Mouse (Mus musculus) heart, postnatal 10 days (tissue): ENCODE measurements around the gene Stx8. TPM values are rescaled to one million over a fixed set of nuclear protein-coding genes. Genes with fewer than 3 reads are reported as not detected.
A peak's percentile ranks its signal among the peaks of the same experiment; 100 is the strongest.

Experiments used
- DNase-seq, 2 experiments: peaks; one replicate each; pipeline ENCODE4 v3.0.0; 2021
- intact Hi-C: fragments of 180-260 bp; cut with DNase I; formaldehyde crosslinking; loops from one replicate; pipeline ENCODE4 v1.15.1; 2025
- total RNA-seq, 2 experiments: library from RNA; stranded (reverse); gene quantifications; 2 replicates each; pipeline ENCODE4 v1.2.3; 2021

The Stx8 gene
- total RNA-seq, 2 experiments from 2014 or later: 30.1 to 31.8 TPM

DNA sequence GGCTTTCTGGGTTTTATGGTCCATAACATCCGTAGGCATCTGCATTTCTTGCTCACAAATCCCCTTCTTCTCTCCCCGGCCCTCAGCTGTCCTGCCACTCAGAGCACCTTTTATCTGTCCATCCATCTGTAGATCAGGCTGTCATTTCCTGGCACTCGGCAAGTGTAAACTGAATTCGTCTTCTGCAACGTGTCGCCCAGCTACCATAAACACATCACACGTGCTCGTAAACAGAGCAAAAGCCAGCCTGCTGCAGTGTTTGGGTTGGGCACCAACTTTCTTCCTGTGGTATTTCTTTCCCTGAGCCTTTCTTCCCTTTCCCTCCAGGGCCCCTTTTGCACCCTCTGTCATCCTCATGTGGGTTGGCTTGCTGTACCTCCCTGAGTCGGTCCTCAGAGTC lies 169.4 kb downstream of the Stx8 start:
- intact Hi-C loops: no loop called here
- no peak for DNase-seq

- intact Hi-C loops: no loop called here
Measured at GRCm38 (mm10) chr11:68136687-68137086, 170.7 kb downstream of the Stx8 start.

DNA sequence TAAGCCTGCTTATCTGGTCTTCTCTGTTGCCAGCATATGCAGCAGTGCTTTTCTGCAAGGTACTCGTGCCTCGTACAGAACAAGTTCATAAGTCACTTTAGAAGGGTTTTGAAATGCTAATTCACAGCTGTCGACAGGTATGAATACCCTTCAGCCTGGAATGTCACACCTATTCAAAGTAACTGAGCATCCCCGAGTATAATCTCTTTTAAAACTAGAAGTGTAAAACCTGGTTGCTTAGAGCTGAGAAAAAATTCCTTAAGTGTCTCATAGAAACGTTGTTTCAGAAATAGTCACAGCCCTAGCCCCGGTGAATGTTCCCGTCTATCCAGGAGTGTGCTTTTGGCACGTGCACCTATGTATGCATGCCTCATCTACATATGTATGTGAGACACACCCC lies 176.3 kb downstream of the Stx8 start:
- no peak for DNase-seq
- intact Hi-C loops: no loop called here

More at GRCm38 (mm10) chr11:68136687-68137086, 170.7 kb downstream of the Stx8 start:
- no peak for DNase-seq

GRCm38 (mm10) chr11:68144235-68145065 lies 178.5 kb downstream of the Stx8 start:
- DNase-seq: peak in 1 of 2 experiments; percentile 13
- intact Hi-C loops: no loop called here

GRCm38 (mm10) chr11:68145066-68145585 lies 179.1 kb downstream of the Stx8 start:
- intact Hi-C loops: no loop called here
- DNase-seq: no peak

- DNase-seq: no peak
- intact Hi-C loops: no loop called here
Measured at GRCm38 (mm10) chr11:68145586-68146455, 179.8 kb downstream of the Stx8 start.

DNA sequence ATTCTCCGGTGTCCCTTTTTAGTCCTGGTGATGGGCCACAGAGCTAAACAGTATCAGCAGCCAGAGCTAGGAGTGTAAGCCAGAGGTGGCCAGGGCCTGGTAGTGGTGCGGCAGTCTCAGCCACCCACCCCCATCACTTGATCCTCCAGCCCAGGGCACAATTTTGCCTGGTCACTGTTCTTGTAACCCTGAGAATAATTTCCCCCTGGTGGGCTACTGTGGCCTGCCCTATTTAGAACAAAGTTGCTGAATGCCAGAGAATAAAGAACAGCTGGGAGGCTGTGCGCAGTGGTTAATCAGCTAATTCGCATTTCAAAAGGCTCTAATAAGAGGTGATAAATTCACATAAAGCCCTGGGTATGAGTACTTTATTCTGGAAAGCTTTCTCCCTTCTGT lies 180.5 kb downstream of the Stx8 start:
- DNase-seq: no peak
- intact Hi-C loops: no loop called here

DNA sequence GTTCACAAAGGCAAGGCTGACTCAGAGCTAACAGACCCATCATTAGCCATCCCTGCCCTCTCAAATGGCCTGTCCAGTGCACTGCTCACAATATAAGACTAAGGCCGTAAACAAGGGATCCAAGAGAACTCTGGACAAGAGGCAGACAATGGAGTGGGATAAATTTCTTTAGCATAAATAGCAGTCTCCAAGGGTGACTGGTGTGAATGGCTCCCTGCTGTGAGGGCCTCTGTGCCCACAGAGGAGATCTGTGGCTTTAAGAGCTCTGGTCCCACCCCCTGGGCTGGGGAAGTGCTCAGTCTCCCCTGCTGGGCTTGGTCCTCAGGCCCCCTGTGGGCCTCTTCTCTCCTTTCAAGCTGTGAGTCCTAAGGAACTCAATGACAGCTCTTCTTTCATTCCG lies 184.9 kb downstream of the Stx8 start:
- intact Hi-C loops: no loop called here
- DNase-seq: no peak

GRCm38 (mm10) chr11:68155821-68156220 lies 189.8 kb downstream of the Stx8 start:
- DNase-seq: no peak
- intact Hi-C loops: no loop called here

DNA sequence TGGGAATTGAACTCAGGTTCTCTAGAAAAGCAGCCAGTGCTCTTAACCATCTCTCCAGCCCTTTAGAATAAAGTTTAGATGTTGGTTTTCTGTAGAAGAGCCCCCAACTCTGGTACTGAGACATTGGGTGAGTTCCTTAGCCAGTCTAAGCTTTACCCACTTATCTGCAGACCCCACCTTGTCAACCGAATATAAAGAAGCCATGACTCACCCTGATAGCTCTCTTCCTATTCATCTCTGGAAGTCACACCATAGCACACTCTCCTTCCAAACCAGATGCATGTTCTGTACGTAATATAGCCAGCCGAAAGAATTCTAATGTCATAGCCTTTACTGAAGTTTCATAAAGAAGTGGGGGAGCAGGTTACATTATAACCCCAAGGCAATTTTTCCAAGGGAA lies 192.2 kb downstream of the Stx8 start:
- intact Hi-C loops: no loop called here
- DNase-seq: no peak

GRCm38 (mm10) chr11:68159867-68160266 lies 193.9 kb downstream of the Stx8 start:
- intact Hi-C loops: no loop called here
- DNase-seq: no peak

DNA sequence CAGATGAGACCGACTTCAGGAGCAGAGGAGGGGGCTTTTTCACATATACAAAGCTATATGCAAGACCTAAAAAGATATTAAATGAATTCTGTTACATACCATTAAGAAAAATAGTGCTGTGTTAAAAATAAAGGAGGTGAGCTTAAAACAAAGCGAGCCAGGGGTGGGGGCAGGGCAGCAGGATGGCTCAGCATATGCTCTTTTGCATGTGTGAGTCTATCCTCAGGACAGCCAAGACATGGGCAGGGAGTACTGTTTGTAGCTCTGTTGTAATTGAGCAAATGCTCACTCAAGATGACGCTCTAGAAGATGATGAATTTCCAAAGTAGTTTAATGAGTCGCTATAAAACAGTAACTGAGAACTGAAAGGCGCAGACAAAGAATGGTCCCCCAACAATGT lies 198.4 kb downstream of the Stx8 start:
- intact Hi-C loops: no loop called here

GRCm38 (mm10) chr11:68168427-68168826 lies 202.4 kb downstream of the Stx8 start:
- intact Hi-C loops: no loop called here
- no peak for DNase-seq

More for the DNA sequence above, 198.4 kb downstream of the Stx8 start:
- no peak for DNase-seq

GRCm38 (mm10) chr11:68171973-68172647 lies 206.1 kb downstream of the Stx8 start:
- intact Hi-C loops: no loop called here
- DNase-seq: no peak

- intact Hi-C loops: no loop called here
- no peak for DNase-seq
Measured at GRCm38 (mm10) chr11:68172648-68173045, 206.7 kb downstream of the Stx8 start.

DNA sequence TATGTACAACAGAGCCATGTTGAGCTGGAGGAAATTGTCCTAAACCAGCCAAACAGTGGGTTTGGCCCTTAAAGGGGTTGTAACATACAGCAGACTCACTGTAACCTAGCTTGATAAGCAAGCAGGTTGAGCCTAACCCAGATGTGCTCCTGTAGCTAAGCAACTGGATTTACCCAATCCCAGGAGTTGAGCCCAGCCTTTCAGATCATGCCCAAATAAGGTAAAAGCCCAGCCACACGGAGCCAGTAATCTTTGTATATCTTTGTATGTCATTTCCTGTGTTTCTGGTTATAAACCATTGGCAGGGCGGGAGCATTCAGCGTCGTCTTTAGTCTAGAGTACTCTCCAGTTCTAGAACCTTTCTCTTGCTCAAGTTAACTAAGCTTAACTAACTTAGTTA lies 210.6 kb downstream of the Stx8 start:
- intact Hi-C loops: no loop called here
- no peak for DNase-seq

DNA sequence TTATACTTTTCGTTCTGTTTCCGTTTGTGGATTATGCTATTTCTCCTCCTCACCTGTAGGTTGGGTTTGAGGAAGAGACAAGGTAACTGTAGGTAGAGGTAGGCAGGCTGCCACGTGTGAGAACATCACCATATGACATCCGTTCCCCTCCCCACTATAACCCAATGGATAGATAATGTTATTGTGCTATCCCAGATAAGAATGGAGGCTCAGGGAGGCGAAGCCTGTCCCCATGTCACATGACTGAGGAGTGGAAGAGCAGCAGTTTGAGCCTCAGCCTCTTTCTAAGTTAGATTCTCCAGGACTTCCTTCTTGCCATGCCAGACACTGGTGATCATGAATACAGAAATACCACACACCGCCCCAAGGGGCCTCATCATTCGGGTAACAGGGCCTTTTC lies 211.4 kb downstream of the Stx8 start:
- intact Hi-C loops: no loop called here
- DNase-seq: no peak

DNA sequence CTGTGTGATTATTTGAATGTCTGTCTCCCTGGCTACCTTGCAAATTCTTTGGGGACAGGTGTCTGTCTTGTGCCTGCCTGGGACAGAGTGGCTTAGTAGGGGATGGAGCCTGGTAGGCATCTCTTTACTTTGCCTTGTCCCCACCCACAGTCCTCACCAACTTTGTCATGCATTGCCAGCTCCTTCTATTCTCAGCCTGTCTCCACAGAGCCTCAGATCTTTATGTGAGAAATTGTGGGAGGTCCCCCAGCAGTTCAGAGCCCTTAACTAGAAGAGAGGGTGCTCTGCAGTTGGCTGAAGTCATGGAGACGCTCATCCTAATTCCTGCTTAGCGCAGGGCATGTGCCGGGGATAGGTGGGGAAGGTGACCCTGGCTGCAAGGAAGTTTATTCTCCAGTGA lies 219.7 kb downstream of the Stx8 start:
- intact Hi-C loops: no loop called here
- no peak for DNase-seq

- intact Hi-C loops: no loop called here
- peak in 1 of 2 experiments; percentile 18 for DNase-seq
Measured at GRCm38 (mm10) chr11:68187242-68187641, 221.2 kb downstream of the Stx8 start.

- intact Hi-C loops: no loop called here
- DNase-seq: peak in 1 of 2 experiments; percentile 61
Measured at GRCm38 (mm10) chr11:68188695-68189201, 222.8 kb downstream of the Stx8 start.

DNA sequence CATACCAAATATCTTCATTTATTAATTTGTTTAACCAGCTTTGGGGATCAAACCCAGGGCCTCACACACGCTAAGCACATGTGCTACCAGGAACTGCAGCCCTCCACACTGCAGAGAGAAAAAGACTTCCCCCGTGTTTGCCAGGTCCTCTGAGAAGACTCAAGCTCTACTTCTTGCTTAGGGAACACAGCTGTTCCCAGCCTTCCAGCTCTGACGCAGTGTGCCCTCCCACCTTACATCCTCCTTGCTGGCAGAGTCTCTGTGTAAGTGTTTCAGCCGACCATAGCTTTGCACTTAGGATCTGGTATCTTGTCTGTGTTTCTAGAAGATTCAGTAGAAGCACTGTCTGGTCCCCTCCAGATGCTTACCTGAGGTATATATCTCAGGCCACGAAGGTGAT lies 224.9 kb downstream of the Stx8 start:
- intact Hi-C loops: no loop called here
- peak in 1 of 2 experiments; percentile 16 for DNase-seq
